Mouse (Mus musculus) kidney, embryonic 14.5 days (tissue): ENCODE measurements around the gene Gm28048. TPM values are rescaled to one million over a fixed set of nuclear protein-coding genes. Genes with fewer than 3 reads are reported as not detected.

Source experiments
- ATAC-seq: fragments of 200-750 bp; cut with Nextera tagmentation; 2 replicates; pipeline ENCODE4 v1.8.0; 2017; ENCODE audit warnings: moderate number of reproducible peaks, mild to moderate bottlenecking, moderate TSS enrichment, moderate library complexity; ENCODE audit not compliant: low FRiP score, low TSS enrichment
- H3K27ac ChIP-seq: fragments of 300-500 bp; sonication (generic); 2 replicates; pipeline ENCODE4 v1.5.1; 2014; ENCODE audit warnings: low read depth, mild to moderate bottlenecking, low read length, moderate library complexity, mixed read lengths
- H3K27me3 ChIP-seq: fragments of 300-500 bp; sonication (generic); 2 replicates; pipeline ENCODE4 v1.6.1; 2014; ENCODE audit warnings: mild to moderate bottlenecking, low read length; ENCODE audit not compliant: control insufficient read depth, insufficient read depth
- H3K36me3 ChIP-seq: fragments of 300-500 bp; sonication (generic); 2 replicates; pipeline ENCODE4 v1.6.1; 2014; ENCODE audit warnings: low read length, mixed read lengths; ENCODE audit not compliant: control insufficient read depth, insufficient read depth
- H3K4me1 ChIP-seq: fragments of 300-500 bp; sonication (generic); 2 replicates; pipeline ENCODE4 v1.6.1; 2014; ENCODE audit warnings: low read length, mixed read lengths; ENCODE audit not compliant: control insufficient read depth, insufficient read depth
- H3K4me2 ChIP-seq: fragments of 300-500 bp; sonication (generic); replicated peaks from 2 replicates; pipeline ENCODE4 v1.6.1; 2014; ENCODE audit warnings: low read depth, mild to moderate bottlenecking, low read length
- H3K4me3 ChIP-seq: fragments of 300-500 bp; sonication (generic); 2 replicates; pipeline ENCODE4 v1.5.1; 2014; ENCODE audit warnings: mild to moderate bottlenecking, low read length
- H3K9ac ChIP-seq: fragments of 300-500 bp; sonication (generic); 2 replicates; pipeline ENCODE4 v1.6.1; 2014; ENCODE audit warnings: low read depth, mild to moderate bottlenecking, low read length, moderate library complexity
- H3K9me3 ChIP-seq: fragments of 300-500 bp; sonication (generic); 2 replicates; pipeline ENCODE4 v1.6.1; 2016; ENCODE audit warnings: low read length; ENCODE audit not compliant: control insufficient read depth
- whole genome bisulfite sequencing: fragments of 180-500 bp; shearing (Covaris S2); extraction: QIAGEN DNeasy Blood & Tissue Kit; methylation state at CpG from one replicate; pipeline ENCODE4 v1.1.7; 2014; 5-methylcytosine and 5-hydroxymethylcytosine counted together
- polyA plus RNA-seq: library from polyadenylated mRNA; unstranded; fragments of >200 nt; fragmentation: Nextera tagmentation; extraction: Ambion mirVana; gene quantifications from 2 replicates; pipeline ENCODE4 v1.2.1, GENCODE M21; 2014

Gm28048 gene
- polyA plus RNA-seq, 1 experiment from 2014 or later = 19.7 TPM

- peaks cover 7% of the 10 kb centered on the region for H3K4me1 ChIP-seq
- ATAC-seq = no peak
- 82% methylated on average over 1 of the region's 1 CpGs for WGBS
Measured at GRCm38 (mm10) chr11:22979221-22979620, 2.7 kb downstream of the Gm28048 start.

GRCm38 (mm10) chr11:22978711-22979110, 3.2 kb downstream of the Gm28048 start:
- 56% methylated on average over 1 of the region's 1 CpGs for WGBS
- ATAC-seq = no peak

More at GRCm38 (mm10) chr11:22979221-22979620, 2.7 kb downstream of the Gm28048 start:
- no peaks in the 10 kb centered on the region for H3K27me3 ChIP-seq
- H3K4me2 ChIP-seq = no peak overlapping the region
- peaks cover 14% of the 10 kb centered on the region for H3K36me3 ChIP-seq
- no peak overlapping the region for H3K27ac ChIP-seq
- H3K9ac ChIP-seq = no peak overlapping the region
- no peak overlapping the region for H3K4me3 ChIP-seq
- H3K9me3 ChIP-seq = no peaks in the 10 kb centered on the region

GRCm38 (mm10) chr11:22978215-22978614, 3.7 kb downstream of the Gm28048 start:
- Histone ChIP-seq H3K36me3 (peaks cover 14% of the 10 kb centered on the region), H3K4me2 (no peak overlapping the region), H3K9ac (no peak overlapping the region), H3K27ac (no peak overlapping the region), H3K27me3 (no peaks in the 10 kb centered on the region), H3K9me3 (peaks cover 9% of the 10 kb centered on the region), H3K4me1 (peaks cover 7% of the 10 kb centered on the region), H3K4me3 (no peak overlapping the region)
- WGBS = 96% methylated on average over 3 of the region's 3 CpGs
- ATAC-seq = no peak

More at GRCm38 (mm10) chr11:22978711-22979110, 3.2 kb downstream of the Gm28048 start:
- Histone ChIP-seq H3K27me3 (no peaks in the 10 kb centered on the region), H3K4me3 (no peak overlapping the region), H3K27ac (no peak overlapping the region), H3K9ac (no peak overlapping the region), H3K4me1 (peaks cover 7% of the 10 kb centered on the region), H3K36me3 (peaks cover 14% of the 10 kb centered on the region), H3K4me2 (no peak overlapping the region), H3K9me3 (peaks cover 4% of the 10 kb centered on the region)

GRCm38 (mm10) chr11:22973599-22973998, 8.3 kb downstream of the Gm28048 start:
- no peaks in the 10 kb centered on the region for H3K27me3 ChIP-seq
- H3K4me2 ChIP-seq = peak overlapping the region; percentile 59
- peak overlapping the region; percentile 63; the same call in 1 of the 2 replicates for H3K9ac ChIP-seq
- peak overlapping the region; percentile 45 for H3K4me3 ChIP-seq
- H3K9me3 ChIP-seq = peaks cover 25% of the 10 kb centered on the region
- no peaks in the 10 kb centered on the region for H3K4me1 ChIP-seq
- no peak overlapping the region for H3K27ac ChIP-seq
- ATAC-seq = no peak
- H3K36me3 ChIP-seq = peaks cover 14% of the 10 kb centered on the region
- WGBS = 47% methylated on average over 14 of the region's 14 CpGs

GRCm38 (mm10) chr11:22972746-22973526, 9.0 kb downstream of the Gm28048 start:
- H3K9ac ChIP-seq = peak overlapping the region; percentile 63
- H3K4me1 ChIP-seq = no peaks in the 10 kb centered on the region
- ATAC-seq = peak; percentile 81
- H3K36me3 ChIP-seq = peaks cover 9% of the 10 kb centered on the region
- H3K27ac ChIP-seq = no peak overlapping the region
- 54% methylated on average over 43 of the region's 46 CpGs for WGBS
- peak overlapping the region; percentile 45 for H3K4me3 ChIP-seq
- H3K9me3 ChIP-seq = peaks cover 25% of the 10 kb centered on the region
- no peaks in the 10 kb centered on the region for H3K27me3 ChIP-seq
- H3K4me2 ChIP-seq = peak overlapping the region; percentile 74

GRCm38 (mm10) chr11:22971835-22972709, 9.8 kb downstream of the Gm28048 start, which contains the start of gene Zrsr1:
Zrsr1 (plus strand) TSS chr11:22972005.
- peaks cover 7% of the 10 kb centered on the region for H3K36me3 ChIP-seq
- H3K4me1 ChIP-seq = no peaks in the 10 kb centered on the region
- peaks cover 31% of the 10 kb centered on the region for H3K9me3 ChIP-seq
- WGBS = 50% methylated on average over 56 of the region's 56 CpGs
- peak within 1 kb of the TSS; percentile 45 for H3K4me3 ChIP-seq
- H3K27me3 ChIP-seq = no peaks in the 10 kb centered on the region
- peak within 1 kb of the TSS; percentile 60 for H3K9ac ChIP-seq
- peak; percentile 79 for ATAC-seq
- H3K27ac ChIP-seq = no peak within 1 kb of the TSS
- peak within 1 kb of the TSS; percentile 74 for H3K4me2 ChIP-seq

- ATAC-seq = no peak
- peaks cover 38% of the 10 kb centered on the region for H3K9me3 ChIP-seq
- WGBS = 96% methylated on average over 1 of the region's 1 CpGs
- H3K9ac ChIP-seq = no peak overlapping the region
- H3K36me3 ChIP-seq = no peaks in the 10 kb centered on the region
- no peak overlapping the region for H3K4me3 ChIP-seq
- no peaks in the 10 kb centered on the region for H3K27me3 ChIP-seq
- no peak overlapping the region for H3K27ac ChIP-seq
- H3K4me2 ChIP-seq = no peak overlapping the region
- no peaks in the 10 kb centered on the region for H3K4me1 ChIP-seq
Measured at GRCm38 (mm10) chr11:22970546-22970945, 11.3 kb downstream of the Gm28048 start.

- WGBS = 60% methylated on average over 6 of the region's 6 CpGs
- H3K9me3 ChIP-seq = peaks cover 38% of the 10 kb centered on the region
- H3K27ac ChIP-seq = no peak overlapping the region
- no peaks in the 10 kb centered on the region for H3K27me3 ChIP-seq
- H3K4me3 ChIP-seq = no peak overlapping the region
- H3K4me2 ChIP-seq = no peak overlapping the region
- H3K4me1 ChIP-seq = no peaks in the 10 kb centered on the region
- H3K36me3 ChIP-seq = no peaks in the 10 kb centered on the region
- no peak for ATAC-seq
- no peak overlapping the region for H3K9ac ChIP-seq
Measured at GRCm38 (mm10) chr11:22969486-22969885, 12.4 kb downstream of the Gm28048 start.
